Mouse (Mus musculus) adrenal gland, postnatal 10 days (tissue): Measurements from ENCODE around the gene Zfp2. TPM values are rescaled to one million over a fixed set of nuclear protein-coding genes. Genes with fewer than 3 reads are reported as not detected.

Source experiments
- DNase-seq: peaks from one replicate; pipeline ENCODE4 v3.0.0; 2021; ENCODE audit warnings: mixed read lengths
- total RNA-seq, 2 experiments: library from RNA; stranded (reverse); gene quantifications; 2 replicates each; pipeline ENCODE4 v1.2.3; 2021

Zfp2 gene
- total RNA-seq, 2 experiments from 2014 or later = 4.9 to 7.0 TPM

GRCm38 (mm10) chr11:50850989-50851601 is 64.9 kb downstream of the Zfp2 start:
- peak; percentile 24 for DNase-seq

- no peak for DNase-seq
Observed at GRCm38 (mm10) chr11:50850177-50850735, 65.7 kb downstream of the Zfp2 start, which contains the start of gene Grm6. TSS of gene Grm6 (plus strand) at chr11:50850685.

GRCm38 (mm10) chr11:50849310-50849709 is 66.7 kb downstream of the Zfp2 start:
- DNase-seq = no peak

Other genes starting within 250 kb of the Zfp2 start
- gene Zfp354c, start 88.4 kb downstream of the Zfp2 start, total RNA-seq = 1 to 10 TPM; 8.2 to 9.5 TPM
- 1 to 10 TPM in 1 of 2 experiments, under 1 TPM in 1; 0.57 to 1.5 TPM for gene Zfp879, start 74.6 kb downstream of the Zfp2 start, total RNA-seq
- gene Grm6, start 65.5 kb downstream of the Zfp2 start, total RNA-seq = under 1 TPM; 0.21 to 0.24 TPM
- 1 to 10 TPM; 2.2 to 4.8 TPM for gene Zfp454, start 28.5 kb downstream of the Zfp2 start, total RNA-seq
- gene Zfp354b, start 15.5 kb upstream of the Zfp2 start, total RNA-seq = 1 to 10 TPM; 1.4 to 2.6 TPM
- not detected for gene 4933414I15Rik, start 27.6 kb upstream of the Zfp2 start, total RNA-seq
- not detected for gene Prop1, start 37.6 kb upstream of the Zfp2 start, total RNA-seq
- not detected for gene Olfr1378, start 50.4 kb upstream of the Zfp2 start, total RNA-seq
- gene Olfr1377, start 65.8 kb upstream of the Zfp2 start, total RNA-seq = not detected
- gene Olfr51, start 87.4 kb upstream of the Zfp2 start, total RNA-seq = not detected
- gene Olfr54, start 98.1 kb upstream of the Zfp2 start, total RNA-seq = under 1 TPM; 0.09 to 0.33 TPM
- not detected for gene Olfr1375, start 131.9 kb upstream of the Zfp2 start, total RNA-seq
- 1 to 10 TPM; 4.5 to 5.8 TPM for gene Zfp354a, start 143.1 kb upstream of the Zfp2 start, total RNA-seq